Mouse (Mus musculus): ENCODE measurements around the gene Mesp1. TPM values are rescaled to one million over a fixed set of nuclear protein-coding genes. Genes with fewer than 3 reads are reported as not detected.

The Mesp1 gene
- polyA plus RNA-seq, 1 experiment from 2014 or later = not detected

DNA sequence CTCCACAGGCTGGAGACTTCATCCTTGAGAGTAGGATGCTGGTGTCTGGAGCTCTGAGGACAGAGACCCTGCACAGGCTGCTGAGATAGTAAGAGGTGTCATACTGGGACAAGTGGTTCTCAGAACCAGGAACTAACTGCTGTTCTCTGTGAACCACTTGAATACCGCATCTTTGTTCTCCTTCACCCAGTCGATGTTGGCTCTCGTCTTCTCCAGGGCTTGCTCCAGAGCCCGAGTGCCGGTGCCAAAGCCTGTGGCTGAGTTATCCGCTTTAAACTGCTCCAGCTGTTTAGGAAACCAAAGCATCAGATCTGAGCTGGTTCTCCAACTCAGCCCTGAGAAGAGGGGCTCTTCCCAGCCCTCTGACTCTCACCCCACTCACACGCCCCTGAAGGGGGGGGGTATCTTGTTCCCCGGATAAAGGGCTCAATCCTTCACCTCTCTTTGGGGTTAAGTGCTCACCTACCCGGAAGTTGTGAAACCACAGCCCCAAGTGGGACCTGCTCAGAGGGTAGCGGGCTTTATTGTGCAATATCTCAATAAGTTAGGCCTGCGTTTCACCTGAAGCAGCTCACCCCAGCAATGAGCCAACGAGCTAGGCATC is 28.6 kb upstream of the Mesp1 start:
- Histone ChIP-seq H3K4me1 (ENCODE audit: control insufficient read depth in 2 of 2, insufficient read depth in 2 of 2, low read length in 2 of 2) (peaks cover 13 to 17% of the 10 kb centered on the region in 2 experiments), H3K9me3 (ENCODE audit: control insufficient read depth, low read length) (peaks cover 6% of the 10 kb centered on the region; the same call in 1 of the 2 replicates), H3K36me3 (ENCODE audit: control insufficient read depth, insufficient read depth, low read length) (0 out of 2 replicates have a peak, but pooled peaks cover 12% of the 10 kb centered on the region), H3K27me3 (ENCODE audit: control insufficient read depth, insufficient read depth, low read length) (no peaks in the 10 kb centered on the region), H3K4me3 (ENCODE audit: control insufficient read depth in 1 of 2, insufficient read depth in 1 of 2, low read depth in 1 of 2, low read length in 2 of 2) (no peak overlapping the region), H3K27ac (replicated peaks in 1 of 2; ENCODE audit: control insufficient read depth in 1 of 2, insufficient read depth in 1 of 2, low read depth in 2 of 2, low read length in 2 of 2) (no peak overlapping the region), H3K9ac (ENCODE audit: low read length) (no peak overlapping the region), H3K4me2 (ENCODE audit: low read length) (no peak overlapping the region)
- 78% methylated on average over 12 of the region's 12 CpGs for WGBS
- no peak for ATAC-seq (ENCODE audit: insufficient number of reproducible peaks, insufficient read depth, low FRiP score, low read depth)

DNA sequence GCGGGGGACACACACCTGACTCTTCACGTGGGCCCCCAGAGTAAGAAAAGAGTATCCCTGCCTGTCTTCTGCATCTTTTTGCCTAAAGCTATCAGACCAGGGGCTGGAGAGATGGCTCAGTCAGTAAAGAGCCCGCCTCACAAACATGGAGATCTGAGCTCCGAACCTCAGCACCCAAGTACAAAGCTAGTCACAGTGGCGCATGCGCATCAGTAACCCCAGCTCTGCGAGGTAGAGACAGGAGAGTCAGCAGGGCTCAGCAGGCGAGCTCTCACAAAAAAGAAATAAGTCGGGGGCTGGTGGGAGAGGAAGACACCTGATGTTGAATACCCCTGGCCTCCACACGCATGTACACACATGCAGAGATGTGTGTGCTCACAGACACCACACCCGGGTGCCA is 26.4 kb upstream of the Mesp1 start:
- H3K36me3 ChIP-seq (ENCODE audit: control insufficient read depth, insufficient read depth, low read length) = 0 out of 2 replicates have a peak, but pooled peaks cover under 1% of the 10 kb centered on the region
- WGBS = 55% methylated on average over 11 of the region's 11 CpGs
- H3K4me3 ChIP-seq (ENCODE audit: control insufficient read depth in 1 of 2, insufficient read depth in 1 of 2, low read depth in 1 of 2, low read length in 2 of 2) = no peak overlapping the region
- peaks cover 13 to 17% of the 10 kb centered on the region in 2 experiments for H3K4me1 ChIP-seq (ENCODE audit: control insufficient read depth in 2 of 2, insufficient read depth in 2 of 2, low read length in 2 of 2)
- peaks cover 6% of the 10 kb centered on the region; the same call in 1 of the 2 replicates for H3K9me3 ChIP-seq (ENCODE audit: control insufficient read depth, low read length)
- no peak overlapping the region for H3K27ac ChIP-seq (replicated peaks in 1 of 2; ENCODE audit: control insufficient read depth in 1 of 2, insufficient read depth in 1 of 2, low read depth in 2 of 2, low read length in 2 of 2)
- no peak for ATAC-seq (ENCODE audit: insufficient number of reproducible peaks, insufficient read depth, low FRiP score, low read depth)
- no peak overlapping the region for H3K9ac ChIP-seq (ENCODE audit: low read length)
- H3K27me3 ChIP-seq (ENCODE audit: control insufficient read depth, insufficient read depth, low read length) = no peaks in the 10 kb centered on the region
- H3K4me2 ChIP-seq (ENCODE audit: low read length) = no peak overlapping the region

DNA sequence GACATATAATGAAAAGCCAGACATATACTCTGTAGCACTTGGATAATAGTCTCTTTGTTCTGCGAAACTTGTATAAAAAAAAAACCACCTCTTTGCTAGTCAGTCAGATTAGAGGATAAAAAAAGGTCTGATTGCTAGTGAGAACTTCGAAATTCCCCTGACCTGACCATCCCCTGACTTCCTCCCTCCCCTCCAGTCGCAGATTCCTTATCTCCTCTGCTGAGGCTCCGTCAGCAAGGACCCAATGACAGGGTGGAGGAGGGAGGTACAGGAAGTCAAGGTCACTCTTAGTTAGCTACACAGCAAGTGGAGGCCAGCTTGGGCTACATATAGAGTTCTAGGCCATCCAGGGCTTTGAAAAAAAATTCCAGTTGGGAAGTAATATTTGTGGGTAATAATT is 25.9 kb upstream of the Mesp1 start:
- Histone ChIP-seq H3K27me3 (ENCODE audit: control insufficient read depth, insufficient read depth, low read length) (no peaks in the 10 kb centered on the region), H3K4me3 (ENCODE audit: control insufficient read depth in 1 of 2, insufficient read depth in 1 of 2, low read depth in 1 of 2, low read length in 2 of 2) (no peak overlapping the region), H3K4me2 (ENCODE audit: low read length) (no peak overlapping the region), H3K4me1 (ENCODE audit: control insufficient read depth in 2 of 2, insufficient read depth in 2 of 2, low read length in 2 of 2) (peaks cover 13 to 17% of the 10 kb centered on the region in 2 experiments), H3K9me3 (ENCODE audit: control insufficient read depth, low read length) (peaks cover 4% of the 10 kb centered on the region; the same call in 1 of the 2 replicates), H3K9ac (ENCODE audit: low read length) (no peak overlapping the region), H3K27ac (replicated peaks in 1 of 2; ENCODE audit: control insufficient read depth in 1 of 2, insufficient read depth in 1 of 2, low read depth in 2 of 2, low read length in 2 of 2) (no peak overlapping the region), H3K36me3 (ENCODE audit: control insufficient read depth, insufficient read depth, low read length) (no peaks in the 10 kb centered on the region)
- 12% methylated on average over 4 of the region's 4 CpGs for WGBS
- no peak for ATAC-seq (ENCODE audit: insufficient number of reproducible peaks, insufficient read depth, low FRiP score, low read depth)

DNA sequence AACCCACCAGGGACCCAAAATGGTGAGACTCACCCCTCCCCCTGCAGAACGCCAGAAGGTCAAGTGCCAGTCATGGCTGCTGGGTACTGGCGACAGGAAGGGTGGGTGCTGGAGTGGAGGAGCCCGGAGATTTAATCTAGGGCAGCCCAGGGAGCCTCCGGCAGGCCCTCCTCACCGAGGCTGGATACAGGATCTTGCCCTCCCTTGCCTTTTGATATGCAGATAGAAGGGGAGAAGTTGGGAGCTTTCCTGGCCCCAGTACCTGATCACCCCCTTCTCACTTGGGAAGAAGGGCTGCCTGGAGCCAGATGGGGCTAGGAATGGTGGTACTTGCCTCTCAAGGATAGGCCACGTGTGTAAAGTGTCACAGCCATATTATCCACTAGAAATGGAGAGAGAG is 24.7 kb upstream of the Mesp1 start:
- 9% methylated on average over 6 of the region's 6 CpGs for WGBS
- H3K4me2 ChIP-seq (ENCODE audit: low read length) = no peak overlapping the region
- H3K27ac ChIP-seq (replicated peaks in 1 of 2; ENCODE audit: control insufficient read depth in 1 of 2, insufficient read depth in 1 of 2, low read depth in 2 of 2, low read length in 2 of 2) = no peak overlapping the region

DNA sequence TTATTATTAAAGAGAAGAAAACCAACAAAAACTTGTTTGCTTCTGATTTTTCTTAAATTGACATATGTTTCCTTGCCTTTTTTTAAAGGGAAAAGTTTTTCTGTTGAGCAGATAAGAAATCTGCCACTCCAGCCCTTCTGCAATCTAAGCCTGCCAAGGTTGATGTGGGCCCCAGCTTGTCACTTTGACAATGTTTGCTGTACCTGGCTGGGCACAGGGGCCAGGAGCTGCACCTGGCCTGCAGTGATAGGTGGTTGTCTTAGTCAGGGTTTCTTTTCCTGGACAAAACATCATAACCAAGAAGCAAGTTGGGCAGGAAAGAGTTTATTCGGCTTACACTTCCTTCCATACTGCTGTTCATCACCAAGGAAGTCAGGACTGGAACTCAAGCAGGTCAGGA is 19.8 kb upstream of the Mesp1 start:
- no peak overlapping the region for H3K4me3 ChIP-seq (ENCODE audit: control insufficient read depth in 1 of 2, insufficient read depth in 1 of 2, low read depth in 1 of 2, low read length in 2 of 2)

More for the DNA sequence above, 24.7 kb upstream of the Mesp1 start:
- no peaks in the 10 kb centered on the region for H3K36me3 ChIP-seq (ENCODE audit: control insufficient read depth, insufficient read depth, low read length)
- ATAC-seq (ENCODE audit: insufficient number of reproducible peaks, insufficient read depth, low FRiP score, low read depth) = no peak
- no peaks in the 10 kb centered on the region for H3K27me3 ChIP-seq (ENCODE audit: control insufficient read depth, insufficient read depth, low read length)
- H3K9ac ChIP-seq (ENCODE audit: low read length) = no peak overlapping the region
- no peak overlapping the region for H3K4me3 ChIP-seq (ENCODE audit: control insufficient read depth in 1 of 2, insufficient read depth in 1 of 2, low read depth in 1 of 2, low read length in 2 of 2)
- H3K4me1 ChIP-seq (ENCODE audit: control insufficient read depth in 2 of 2, insufficient read depth in 2 of 2, low read length in 2 of 2) = peaks cover 13 to 17% of the 10 kb centered on the region in 2 experiments
- H3K9me3 ChIP-seq (ENCODE audit: control insufficient read depth, low read length) = no peaks in the 10 kb centered on the region

DNA sequence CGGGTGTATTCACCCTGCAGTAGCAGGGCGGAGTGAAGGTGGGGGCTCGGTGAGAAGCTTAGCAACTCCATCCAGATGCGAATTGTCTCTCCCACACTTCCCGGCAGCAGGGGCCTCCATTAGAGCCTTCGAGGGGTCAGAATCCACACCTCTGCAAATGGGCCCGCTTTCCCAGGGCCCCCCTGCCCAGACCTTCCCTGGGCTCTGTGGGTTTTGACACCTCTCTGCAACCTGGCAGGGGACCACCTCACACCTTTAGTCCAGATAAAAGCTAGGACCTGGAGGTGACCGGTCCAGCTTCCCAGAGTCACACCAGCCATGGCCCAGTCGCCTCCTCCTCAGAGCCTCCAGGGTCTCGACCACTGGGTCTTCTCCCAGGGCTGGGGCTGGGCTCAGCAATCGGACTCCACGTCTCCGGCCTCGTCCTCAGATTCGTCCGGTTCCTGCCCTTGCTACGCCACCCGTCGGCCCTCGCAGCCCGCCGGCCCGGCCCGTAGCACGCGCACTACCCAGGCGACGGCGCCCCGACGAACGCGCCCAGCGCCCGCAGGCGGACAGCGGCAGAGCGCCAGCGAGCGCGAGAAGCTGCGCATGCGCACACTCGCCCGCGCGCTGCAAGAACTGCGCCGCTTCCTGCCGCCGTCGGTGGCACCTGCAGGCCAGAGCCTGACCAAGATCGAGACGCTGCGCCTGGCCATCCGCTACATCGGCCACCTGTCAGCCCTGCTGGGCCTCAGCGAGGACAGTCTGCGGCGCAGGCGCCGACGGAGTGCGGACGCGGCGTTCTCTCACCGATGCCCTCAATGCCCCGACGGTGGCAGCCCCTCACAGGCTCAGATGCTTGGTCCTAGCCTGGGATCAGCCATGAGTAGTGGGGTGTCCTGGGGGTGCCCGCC is 17.3 kb upstream of the Mesp1 start, which contains the start of gene Mesp2:
Gene Mesp2, plus strand, starts transcription at position 117 of the 896 bp plus-strand sequence.
- no peaks in the 10 kb centered on the region for H3K9me3 ChIP-seq (ENCODE audit: control insufficient read depth, low read length)
- ATAC-seq (ENCODE audit: insufficient number of reproducible peaks, insufficient read depth, low FRiP score, low read depth) = peak; percentile 26
- no peak within 1 kb of the TSS for H3K27ac ChIP-seq (replicated peaks in 1 of 2; ENCODE audit: control insufficient read depth in 1 of 2, insufficient read depth in 1 of 2, low read depth in 2 of 2, low read length in 2 of 2)
- H3K4me1 ChIP-seq (ENCODE audit: control insufficient read depth in 2 of 2, insufficient read depth in 2 of 2, low read length in 2 of 2) = peaks cover 0 to 8% of the 10 kb centered on the region in 2 experiments; a peak in 2 of 4 replicates
- peaks cover 22% of the 10 kb centered on the region for H3K27me3 ChIP-seq (ENCODE audit: control insufficient read depth, insufficient read depth, low read length)
- no peaks in the 10 kb centered on the region for H3K36me3 ChIP-seq (ENCODE audit: control insufficient read depth, insufficient read depth, low read length)
- peak within 1 kb of the TSS; percentile 67 for H3K4me2 ChIP-seq (ENCODE audit: low read length)
- peak within 1 kb of the TSS; percentile 67 for H3K9ac ChIP-seq (ENCODE audit: low read length)
- WGBS = 18% methylated on average over 58 of the region's 71 CpGs
- H3K4me3 ChIP-seq (ENCODE audit: control insufficient read depth in 1 of 2, insufficient read depth in 1 of 2, low read depth in 1 of 2, low read length in 2 of 2) = peak within 1 kb of the TSS; percentile 32 to 40

More for the DNA sequence above, 19.8 kb upstream of the Mesp1 start:
- 76% methylated on average over 1 of the region's 1 CpGs for WGBS
- H3K9ac ChIP-seq (ENCODE audit: low read length) = no peak overlapping the region
- H3K4me1 ChIP-seq (ENCODE audit: control insufficient read depth in 2 of 2, insufficient read depth in 2 of 2, low read length in 2 of 2) = peaks cover 3 to 8% of the 10 kb centered on the region in 2 experiments; a peak in 3 of 4 replicates
- H3K27me3 ChIP-seq (ENCODE audit: control insufficient read depth, insufficient read depth, low read length) = peaks cover 22% of the 10 kb centered on the region
- no peak overlapping the region for H3K4me2 ChIP-seq (ENCODE audit: low read length)
- H3K9me3 ChIP-seq (ENCODE audit: control insufficient read depth, low read length) = no peaks in the 10 kb centered on the region
- H3K36me3 ChIP-seq (ENCODE audit: control insufficient read depth, insufficient read depth, low read length) = no peaks in the 10 kb centered on the region
- ATAC-seq (ENCODE audit: insufficient number of reproducible peaks, insufficient read depth, low FRiP score, low read depth) = no peak
- H3K27ac ChIP-seq (replicated peaks in 1 of 2; ENCODE audit: control insufficient read depth in 1 of 2, insufficient read depth in 1 of 2, low read depth in 2 of 2, low read length in 2 of 2) = no peak overlapping the region

DNA sequence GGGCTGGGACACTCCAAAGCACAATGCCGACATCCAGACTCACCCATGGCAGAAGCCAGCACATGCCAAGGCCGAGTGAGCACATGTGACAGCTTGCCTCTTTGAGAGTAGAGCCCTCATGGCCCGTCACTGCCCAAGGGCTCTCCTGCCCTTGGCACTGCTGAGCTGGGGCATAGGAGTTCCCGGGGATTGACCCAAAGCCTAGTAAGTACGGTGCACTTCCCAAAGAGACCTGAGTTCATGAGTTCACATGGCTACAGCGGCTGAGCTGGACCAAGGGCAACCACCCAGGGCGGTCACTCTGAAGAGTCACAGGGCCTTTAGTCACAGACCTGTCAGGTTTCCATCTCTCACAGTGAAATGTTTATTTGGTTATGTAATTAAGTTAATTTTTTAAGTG is 15.0 kb upstream of the Mesp1 start:
- Histone ChIP-seq H3K4me1 (ENCODE audit: control insufficient read depth in 2 of 2, insufficient read depth in 2 of 2, low read length in 2 of 2) (peaks cover 4 to 13% of the 10 kb centered on the region in 2 experiments), H3K9ac (ENCODE audit: low read length) (no peak overlapping the region), H3K4me3 (ENCODE audit: control insufficient read depth in 1 of 2, insufficient read depth in 1 of 2, low read depth in 1 of 2, low read length in 2 of 2) (no peak overlapping the region), H3K9me3 (ENCODE audit: control insufficient read depth, low read length) (no peaks in the 10 kb centered on the region), H3K27me3 (ENCODE audit: control insufficient read depth, insufficient read depth, low read length) (peaks cover 22% of the 10 kb centered on the region), H3K4me2 (ENCODE audit: low read length) (no peak overlapping the region), H3K27ac (replicated peaks in 1 of 2; ENCODE audit: control insufficient read depth in 1 of 2, insufficient read depth in 1 of 2, low read depth in 2 of 2, low read length in 2 of 2) (no peak overlapping the region), H3K36me3 (ENCODE audit: control insufficient read depth, insufficient read depth, low read length) (no peaks in the 10 kb centered on the region)
- 77% methylated on average over 7 of the region's 7 CpGs for WGBS
- no peak for ATAC-seq (ENCODE audit: insufficient number of reproducible peaks, insufficient read depth, low FRiP score, low read depth)

All from heart, embryonic 14.5 days (tissue).